Mouse (Mus musculus): Measurements from ENCODE around the gene Preb.
A peak's percentile ranks its signal among the peaks of the same experiment; 100 is the strongest.

Preb gene

GRCm38 (mm10) chr5:30920621-30921020 is 39.5 kb downstream of the Preb start:
- DNase-seq: peak; percentile 10

GRCm38 (mm10) chr5:30919831-30920614 is 40.1 kb downstream of the Preb start:
- DNase-seq: no peak

GRCm38 (mm10) chr5:30918691-30919090 is 41.5 kb downstream of the Preb start:
- no peak for DNase-seq

GRCm38 (mm10) chr5:30917891-30918670 is 42.1 kb downstream of the Preb start:
- DNase-seq: no peak

GRCm38 (mm10) chr5:30917348-30917747 is 42.8 kb downstream of the Preb start:
- no peak for DNase-seq

- no peak for DNase-seq
These were observed 43.3 kb downstream of the Preb start for GRCm38 (mm10) chr5:30916841-30917240.

GRCm38 (mm10) chr5:30915974-30916433 is 44.2 kb downstream of the Preb start:
- DNase-seq: peak; percentile 95

- DNase-seq: no peak
These were observed 44.7 kb downstream of the Preb start for GRCm38 (mm10) chr5:30915456-30915855.

- no peak for DNase-seq
These were observed 45.3 kb downstream of the Preb start for GRCm38 (mm10) chr5:30914849-30915248.

GRCm38 (mm10) chr5:30914101-30914635 is 46.0 kb downstream of the Preb start:
- DNase-seq: peak; percentile 14

- DNase-seq: peak; percentile 93
These were observed 46.9 kb downstream of the Preb start, which contains the start of gene Emilin1 for GRCm38 (mm10) chr5:30913060-30913841. Emilin1 (plus strand) TSS chr5:30913402.

- peak; percentile 10 for DNase-seq
These were observed 48.0 kb downstream of the Preb start for GRCm38 (mm10) chr5:30912156-30912555.

- DNase-seq: no peak
These were observed 49.7 kb downstream of the Preb start for GRCm38 (mm10) chr5:30910481-30910880.

GRCm38 (mm10) chr5:30909863-30910262 is 50.3 kb downstream of the Preb start:
- DNase-seq: no peak

- DNase-seq: peak; percentile 56
These were observed 50.9 kb downstream of the Preb start for GRCm38 (mm10) chr5:30909300-30909659.

GRCm38 (mm10) chr5:30908426-30909299 is 51.5 kb downstream of the Preb start:
- DNase-seq: peak; percentile 58

GRCm38 (mm10) chr5:30907413-30908059 is 52.6 kb downstream of the Preb start, which contains the start of gene Ost4:
Ost4 (minus strand) TSS chr5:30907788.
- peak; percentile 98 for DNase-seq

- no peak for DNase-seq
These were observed 58.3 kb downstream of the Preb start for GRCm38 (mm10) chr5:30901860-30902259.

Data from embryo, embryonic 11 days (tissue).